Mouse (Mus musculus): ENCODE measurements around the gene Cotl1. TPM values are rescaled to one million over a fixed set of nuclear protein-coding genes. Genes with fewer than 3 reads are reported as not detected.
"Not testable (repeated sequence)": the region's sequence is repeated elsewhere in the genome, so short reads cannot be mapped to it uniquely, and the experiment has no call there.

The Cotl1 gene
- polyA plus RNA-seq, 1 experiment = 593 TPM

DNA sequence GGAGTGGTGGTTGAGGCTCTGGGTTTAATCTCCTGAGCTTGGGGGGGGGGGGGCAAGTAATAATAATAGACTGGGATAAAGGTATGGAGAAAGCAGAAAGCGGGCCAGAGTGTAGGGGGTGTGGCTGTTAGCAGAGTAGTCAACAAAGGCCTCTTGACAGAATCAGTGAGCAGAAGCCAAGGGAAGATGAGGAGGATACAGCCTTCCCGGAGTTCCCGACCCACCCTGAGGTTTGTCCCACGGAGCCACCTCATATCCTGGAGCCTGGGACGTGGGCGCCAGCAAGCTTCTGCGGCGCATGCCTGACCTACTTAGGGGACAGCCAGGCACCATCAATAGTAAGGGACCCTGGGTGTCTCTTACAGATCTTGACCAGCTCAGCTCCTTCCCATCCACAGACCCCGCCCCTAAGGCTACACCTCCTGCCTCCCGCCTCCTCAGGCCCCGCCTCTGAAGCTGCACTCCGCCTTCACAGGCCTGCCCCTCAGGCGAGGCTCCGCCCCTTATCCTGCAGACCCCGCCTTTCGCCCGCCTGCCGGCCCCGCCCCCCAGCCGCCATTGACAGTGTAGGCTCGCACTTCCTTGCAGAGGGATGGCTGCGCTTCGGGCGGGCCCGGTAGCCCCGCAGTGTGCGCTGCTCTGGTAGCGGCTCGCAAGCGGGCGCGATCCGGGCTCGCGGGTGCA lies 21.5 kb upstream of the Cotl1 start, which contains the start of gene Klhl36:
Gene Klhl36 (plus strand): TSS at position 561 of the 684 bp plus-strand sequence.
- Histone ChIP-seq H3K27me3 (replicated peaks) (peaks cover 42% of the 10 kb centered on the region), H3K36me3 (replicated peaks; ENCODE audit: low read length) (peaks cover 15% of the 10 kb centered on the region), H3K9me3 (no peaks in the 10 kb centered on the region), H3K4me1 (peaks cover 61% of the 10 kb centered on the region), H3K4me3 (replicated peaks) (peak within 1 kb of the TSS; percentile 95)
- no peak for TF ChIP-seq FLI1 (IDR thresholded peaks at IDR 0.05; ENCODE audit: low read length)
- TF ChIP-seq GATA1 (IDR thresholded peaks at IDR 0.05; ENCODE audit: borderline replicate concordance, low read length) = no peak

DNA sequence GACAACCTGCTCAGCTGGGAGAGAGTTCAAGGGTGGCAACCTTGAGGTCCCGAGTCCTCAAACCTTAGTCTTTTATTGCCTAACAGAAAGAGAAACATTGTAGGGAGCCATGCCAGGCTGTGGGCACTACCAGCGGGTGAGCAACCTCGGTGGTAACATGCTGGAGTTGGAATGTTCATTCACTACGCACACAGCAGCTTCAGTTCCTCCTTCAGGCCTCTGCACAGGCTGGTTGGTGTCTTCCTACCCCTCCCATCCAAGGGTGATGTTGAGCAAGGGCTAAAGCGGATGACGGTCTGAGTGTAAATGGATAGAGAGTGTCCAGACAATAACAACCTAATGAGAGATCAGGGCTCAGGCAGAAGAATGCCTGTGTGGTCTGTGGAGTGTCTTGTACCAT lies 17.4 kb upstream of the Cotl1 start:
- Histone ChIP-seq H3K4me3 (replicated peaks) (peak overlapping the region; percentile 42), H3K27me3 (replicated peaks) (peaks cover 57% of the 10 kb centered on the region), H3K9me3 (peaks cover 3% of the 10 kb centered on the region), H3K36me3 (replicated peaks; ENCODE audit: low read length) (no peaks in the 10 kb centered on the region), H3K4me1 (peaks cover 59% of the 10 kb centered on the region)
- TF ChIP-seq GATA1 (IDR thresholded peaks at IDR 0.05; ENCODE audit: borderline replicate concordance, low read length) (no peak), FLI1 (IDR thresholded peaks at IDR 0.05; ENCODE audit: low read length) (no peak)

DNA sequence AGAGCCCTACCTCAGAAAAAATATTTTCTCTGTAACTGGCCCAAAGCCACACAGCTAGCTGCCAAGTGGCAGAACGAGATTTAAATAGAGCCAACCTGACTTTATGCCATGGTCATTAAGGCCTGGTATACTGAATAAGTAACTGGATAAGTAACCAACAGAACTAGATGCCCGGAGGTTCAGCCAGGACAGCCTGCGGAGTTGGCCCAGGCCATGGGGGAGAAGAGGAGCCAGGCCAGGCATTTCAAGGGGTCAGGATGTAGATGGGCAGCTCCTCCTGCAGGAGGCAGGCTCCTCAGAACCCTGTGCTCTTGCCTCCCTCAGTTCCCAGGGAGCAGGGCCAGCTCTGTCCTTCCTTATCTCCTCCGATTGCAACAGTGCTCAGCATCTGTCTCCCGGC lies 15.3 kb upstream of the Cotl1 start:
- H3K9me3 ChIP-seq = peaks cover 3% of the 10 kb centered on the region
- no peaks in the 10 kb centered on the region for H3K36me3 ChIP-seq (replicated peaks; ENCODE audit: low read length)
- no peak overlapping the region for H3K4me3 ChIP-seq (replicated peaks)
- TF ChIP-seq FLI1 (IDR thresholded peaks at IDR 0.05; ENCODE audit: low read length) (no peak), GATA1 (IDR thresholded peaks at IDR 0.05; ENCODE audit: borderline replicate concordance, low read length) (no peak)
- peaks cover 55% of the 10 kb centered on the region for H3K27me3 ChIP-seq (replicated peaks)
- peaks cover 44% of the 10 kb centered on the region for H3K4me1 ChIP-seq

GRCm38 (mm10) chr8:119854035-119854434 lies 13.7 kb upstream of the Cotl1 start:
- H3K9me3 ChIP-seq = peaks cover 13% of the 10 kb centered on the region
- H3K27me3 ChIP-seq (replicated peaks) = peaks cover 50% of the 10 kb centered on the region
- H3K4me3 ChIP-seq (replicated peaks) = no peak overlapping the region
- peaks cover 28% of the 10 kb centered on the region for H3K4me1 ChIP-seq
- H3K36me3 ChIP-seq (replicated peaks; ENCODE audit: low read length) = no peaks in the 10 kb centered on the region
- TF ChIP-seq FLI1 (IDR thresholded peaks at IDR 0.05; ENCODE audit: low read length) (no peak), GATA1 (IDR thresholded peaks at IDR 0.05; ENCODE audit: borderline replicate concordance, low read length) (no peak)

DNA sequence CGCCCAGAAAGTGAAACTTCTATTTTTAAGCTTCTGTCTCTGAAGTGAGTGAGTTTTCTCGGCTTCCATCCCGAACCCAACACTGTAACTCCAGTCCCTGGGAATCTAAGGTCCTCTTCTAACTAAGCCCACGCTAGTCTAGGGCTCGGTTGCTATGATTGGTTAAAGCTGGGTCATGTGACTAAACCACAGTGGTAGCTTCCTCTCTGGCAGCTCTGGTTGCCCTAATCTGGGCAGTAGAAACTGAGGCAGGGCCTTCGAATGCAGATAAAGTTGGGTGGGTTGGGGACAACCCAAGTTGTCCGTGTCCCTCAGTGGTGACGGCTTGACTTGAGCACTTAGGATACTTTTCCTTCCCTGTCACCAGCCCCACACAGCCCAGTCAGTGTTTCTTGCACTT lies 13.2 kb upstream of the Cotl1 start:
- Histone ChIP-seq H3K4me1 (peaks cover 23% of the 10 kb centered on the region), H3K36me3 (replicated peaks; ENCODE audit: low read length) (no peaks in the 10 kb centered on the region), H3K9me3 (peaks cover 14% of the 10 kb centered on the region), H3K4me3 (replicated peaks) (no peak overlapping the region), H3K27me3 (replicated peaks) (peaks cover 46% of the 10 kb centered on the region)
- TF ChIP-seq FLI1 (IDR thresholded peaks at IDR 0.05; ENCODE audit: low read length) (no peak), GATA1 (IDR thresholded peaks at IDR 0.05; ENCODE audit: borderline replicate concordance, low read length) (no peak)

GRCm38 (mm10) chr8:119847232-119847922 lies 7.0 kb upstream of the Cotl1 start:
- H3K4me3 ChIP-seq (replicated peaks) = no peak overlapping the region
- H3K36me3 ChIP-seq (replicated peaks; ENCODE audit: low read length) = no peaks in the 10 kb centered on the region
- H3K27me3 ChIP-seq (replicated peaks) = peaks cover 26% of the 10 kb centered on the region
- H3K4me1 ChIP-seq = peaks cover 6% of the 10 kb centered on the region
- peaks cover 11% of the 10 kb centered on the region for H3K9me3 ChIP-seq
- TF ChIP-seq GATA1 (IDR thresholded peaks at IDR 0.05; ENCODE audit: borderline replicate concordance, low read length) = no peak
- TF ChIP-seq FLI1 (IDR thresholded peaks at IDR 0.05; ENCODE audit: low read length) = no peak

DNA sequence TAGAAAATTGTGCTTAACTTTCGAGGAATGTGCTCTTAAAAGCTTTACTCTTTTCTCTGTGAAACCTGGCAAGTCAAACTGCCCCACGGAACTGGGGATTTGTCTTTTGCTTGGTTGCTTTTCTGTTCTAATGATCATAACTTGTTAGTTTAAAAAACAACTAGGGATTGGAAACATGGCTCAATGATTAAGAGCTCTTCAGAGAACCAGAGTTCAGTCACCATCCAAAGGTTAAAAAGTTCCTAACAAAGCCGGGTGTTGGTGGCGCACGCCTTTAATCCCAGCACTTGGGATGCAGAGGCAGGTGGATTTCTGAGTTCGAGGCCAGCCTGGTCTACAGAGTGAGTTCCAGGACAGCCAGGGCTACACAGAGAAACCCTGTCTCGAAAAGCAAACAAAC lies 5.4 kb upstream of the Cotl1 start:
- H3K36me3 ChIP-seq (replicated peaks; ENCODE audit: low read length); H3K4me3 ChIP-seq (replicated peaks): not testable (repeated sequence)
- H3K9me3 ChIP-seq = peaks cover 11% of the 10 kb centered on the region
- peaks cover 26% of the 10 kb centered on the region for H3K27me3 ChIP-seq (replicated peaks)
- peaks cover 12% of the 10 kb centered on the region for H3K4me1 ChIP-seq

DNA sequence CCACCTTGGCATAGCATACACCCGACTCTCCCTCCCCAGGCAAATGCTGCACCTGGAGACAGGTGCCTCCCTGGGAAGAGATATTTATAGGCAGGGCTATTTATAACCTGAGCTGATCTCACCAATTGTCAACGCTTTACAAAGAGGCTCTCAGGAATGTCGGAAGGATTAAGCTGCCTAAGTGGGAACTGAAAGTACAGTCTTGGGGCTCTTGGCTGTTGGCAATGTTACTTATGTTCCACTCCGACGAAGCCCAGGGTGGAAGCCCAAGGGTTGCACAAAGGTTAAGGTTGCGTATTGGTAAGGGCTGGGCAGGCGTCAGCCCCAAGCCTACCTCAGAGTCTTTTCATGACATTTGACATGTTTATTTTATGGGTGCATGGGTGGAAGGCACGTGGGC lies 4.2 kb upstream of the Cotl1 start:
- Histone ChIP-seq H3K9me3 (peaks cover 7% of the 10 kb centered on the region), H3K36me3 (replicated peaks; ENCODE audit: low read length) (no peaks in the 10 kb centered on the region), H3K4me1 (peaks cover 21% of the 10 kb centered on the region), H3K4me3 (replicated peaks) (no peak overlapping the region), H3K27me3 (replicated peaks) (peaks cover 25% of the 10 kb centered on the region)
- TF ChIP-seq GATA1 (IDR thresholded peaks at IDR 0.05; ENCODE audit: borderline replicate concordance, low read length) (no peak), FLI1 (IDR thresholded peaks at IDR 0.05; ENCODE audit: low read length) (no peak)

GRCm38 (mm10) chr8:119843444-119843843 lies 3.1 kb upstream of the Cotl1 start:
- TF ChIP-seq FLI1 (IDR thresholded peaks at IDR 0.05; ENCODE audit: low read length) (no peak), GATA1 (IDR thresholded peaks at IDR 0.05; ENCODE audit: borderline replicate concordance, low read length) (no peak)
- Histone ChIP-seq H3K4me3 (replicated peaks) (no peak overlapping the region), H3K36me3 (replicated peaks; ENCODE audit: low read length) (no peaks in the 10 kb centered on the region), H3K4me1 (peaks cover 33% of the 10 kb centered on the region), H3K9me3 (no peaks in the 10 kb centered on the region), H3K27me3 (replicated peaks) (peaks cover 19% of the 10 kb centered on the region)

- peaks cover 14% of the 10 kb centered on the region for H3K36me3 ChIP-seq (replicated peaks; ENCODE audit: low read length)
- H3K9me3 ChIP-seq = no peaks in the 10 kb centered on the region
- H3K4me1 ChIP-seq = peaks cover 52% of the 10 kb centered on the region
- TF ChIP-seq GATA1 (IDR thresholded peaks at IDR 0.05; ENCODE audit: borderline replicate concordance, low read length) = no peak
- TF ChIP-seq FLI1 (IDR thresholded peaks at IDR 0.05; ENCODE audit: low read length) = no peak
- H3K4me3 ChIP-seq (replicated peaks) = peak overlapping the region; percentile 99
- peaks cover 19% of the 10 kb centered on the region for H3K27me3 ChIP-seq (replicated peaks)
Measured at GRCm38 (mm10) chr8:119840905-119841411, 614 bp upstream of the Cotl1 start.

Measured in megakaryocyte, embryonic 14.5 days (primary cell).